Mouse (Mus musculus) embryo, embryonic 10 days (tissue): ENCODE results near the gene Cdk5rap3.

Source experiments
- DNase-seq: peaks from one replicate; pipeline ENCODE4 v3.0.0-alpha.2; 2015; ENCODE audit warnings: low spot score

Cdk5rap3 gene

GRCm38 (mm10) chr11:96859635-96860034, 56.7 kb downstream of the Cdk5rap3 start:
- DNase-seq, result no peak

GRCm38 (mm10) chr11:96857446-96857845, 58.9 kb downstream of the Cdk5rap3 start:
- no peak for DNase-seq
